ENCODE assay signal across 13 mouse cellular contexts in the genomic region with DNA sequence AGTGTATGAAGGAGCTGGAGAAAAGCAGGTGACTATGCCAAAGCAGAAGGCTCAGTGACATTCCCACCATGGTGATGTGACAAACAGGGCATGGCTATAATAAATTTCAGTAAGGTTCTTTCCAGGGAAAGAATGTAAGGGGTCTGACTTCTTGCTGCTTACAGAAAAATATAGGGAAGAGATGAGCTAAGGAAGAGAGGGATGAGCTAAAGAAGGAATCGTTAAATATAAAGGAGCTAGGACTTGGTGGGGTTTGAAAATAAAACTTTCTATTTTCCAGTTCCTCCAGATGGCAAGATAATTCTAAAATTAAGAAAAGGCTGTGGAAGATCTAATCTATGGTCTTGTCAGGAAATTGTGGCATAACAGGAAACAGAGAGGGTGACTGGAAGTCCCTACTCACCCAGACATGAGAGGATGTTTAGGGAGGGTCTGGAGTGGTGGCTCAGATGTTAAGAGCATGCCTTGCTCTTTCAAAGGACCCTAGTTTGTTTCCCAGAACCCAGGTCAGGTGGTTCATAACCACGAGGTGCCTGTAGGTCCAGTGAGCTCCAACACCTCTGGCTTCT.
"Had no signal": no experiment of that assay in that cellular context is flagged by ENCODE, and none has a peak within 500 bp of the region (broad histone marks: within the 10 kb centered on the region; RNA-seq: fewer than 3 reads in every experiment).

No protein-coding gene starts in this region.

- H3K4me3 ChIP-seq: megakaryocyte, embryonic 14.5 days; midbrain, embryonic 12.5 days; neural tube, embryonic 12.5 days; stomach, embryonic 15.5 days had no signal

- H3K4me1 ChIP-seq: midbrain, embryonic 12.5 days; neural tube, embryonic 12.5 days; stomach, embryonic 15.5 days had no signal

- H3K9me3 ChIP-seq: midbrain, embryonic 12.5 days; neural tube, embryonic 12.5 days; stomach, embryonic 15.5 days had no signal

- DNase-seq: lung, embryonic 14.5 days; lung, postnatal 10 days; lung, postnatal 4 days; midbrain, embryonic 14.5 days; right cerebral cortex, postnatal 14 days; thymus, adult 2 months; thymus, postnatal 25 days; thymus, postnatal 4 days had no signal

- H3K27ac ChIP-seq: midbrain, embryonic 12.5 days; neural tube, embryonic 12.5 days; stomach, embryonic 15.5 days; stomach, postnatal 0 days had no signal

- H3K36me3 ChIP-seq: midbrain, embryonic 12.5 days; neural tube, embryonic 12.5 days; stomach, embryonic 15.5 days had no signal

- H3K4me2 ChIP-seq: lung, embryonic 14.5 days; midbrain, embryonic 12.5 days; neural tube, embryonic 12.5 days; stomach, embryonic 15.5 days had no signal

- H3K27me3 ChIP-seq: megakaryocyte, embryonic 14.5 days; midbrain, embryonic 12.5 days; neural tube, embryonic 12.5 days; stomach, embryonic 15.5 days had no signal

- H3K9ac ChIP-seq: lung, embryonic 14.5 days; midbrain, embryonic 12.5 days; neural tube, embryonic 12.5 days; stomach, embryonic 15.5 days had no signal
